Mouse (Mus musculus) ES-CJ7 (cell line): ENCODE measurements around the gene Sipa1l2.
A peak's percentile ranks its signal among the peaks of the same experiment; 100 is the strongest.

Experiments used
- DNase-seq: peaks from one replicate; pipeline ENCODE4 v3.0.0; 2011; ENCODE audit warnings: low read depth, low spot score

The Sipa1l2 gene

GRCm38 (mm10) chr8:125465156-125465821 is 104.3 kb downstream of the Sipa1l2 start:
- DNase-seq: no peak

GRCm38 (mm10) chr8:125462901-125463300 is 106.7 kb downstream of the Sipa1l2 start:
- no peak for DNase-seq

DNA sequence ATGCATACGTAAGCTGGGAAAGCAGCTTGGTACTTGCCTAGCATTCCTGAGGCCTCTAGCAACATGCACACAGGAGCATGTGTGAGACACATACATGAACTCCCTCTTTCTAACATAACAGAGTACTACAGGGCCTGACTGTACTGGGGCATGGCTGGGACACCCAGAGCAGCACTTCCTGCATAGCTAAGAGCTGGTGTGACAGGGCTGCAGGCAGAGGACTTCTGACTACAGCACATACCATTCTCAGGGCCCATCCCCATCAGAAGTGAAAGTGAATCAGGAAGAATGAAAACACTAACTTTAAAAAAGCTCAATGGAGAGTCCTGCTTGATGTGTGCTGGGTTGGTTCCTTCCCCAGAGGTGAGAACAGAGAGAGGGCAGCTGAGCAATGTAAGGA is 108.1 kb downstream of the Sipa1l2 start:
- DNase-seq: peak; percentile 24

- peak; percentile 95 for DNase-seq
These were observed 109.0 kb downstream of the Sipa1l2 start for GRCm38 (mm10) chr8:125460602-125461001.

GRCm38 (mm10) chr8:125449048-125449447 is 120.6 kb downstream of the Sipa1l2 start:
- DNase-seq: no peak

GRCm38 (mm10) chr8:125447543-125447942 is 122.1 kb downstream of the Sipa1l2 start:
- no peak for DNase-seq

DNA sequence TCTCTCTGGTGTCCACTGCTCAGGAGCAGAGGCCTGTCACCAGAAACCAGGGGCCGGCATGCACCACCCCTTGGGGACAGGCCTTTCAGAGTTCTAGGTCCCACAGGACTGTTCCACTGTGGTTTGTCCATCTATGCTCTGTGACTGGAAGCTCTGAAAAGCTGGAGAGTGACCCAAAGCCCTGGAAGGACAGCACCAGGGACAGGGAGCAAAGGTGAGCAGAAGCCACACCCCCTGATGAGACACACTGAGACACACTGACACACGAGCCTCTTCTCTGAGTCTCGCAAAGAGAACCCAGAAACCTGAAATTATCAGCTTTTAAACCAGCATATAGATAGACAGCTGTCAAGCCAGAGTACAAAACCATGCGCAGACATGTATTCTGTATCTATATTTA is 123.4 kb downstream of the Sipa1l2 start:
- DNase-seq: no peak

- no peak for DNase-seq
These were observed 124.4 kb downstream of the Sipa1l2 start for GRCm38 (mm10) chr8:125445225-125445609.

- DNase-seq: no peak
These were observed 125.0 kb downstream of the Sipa1l2 start for GRCm38 (mm10) chr8:125444457-125445224.

DNA sequence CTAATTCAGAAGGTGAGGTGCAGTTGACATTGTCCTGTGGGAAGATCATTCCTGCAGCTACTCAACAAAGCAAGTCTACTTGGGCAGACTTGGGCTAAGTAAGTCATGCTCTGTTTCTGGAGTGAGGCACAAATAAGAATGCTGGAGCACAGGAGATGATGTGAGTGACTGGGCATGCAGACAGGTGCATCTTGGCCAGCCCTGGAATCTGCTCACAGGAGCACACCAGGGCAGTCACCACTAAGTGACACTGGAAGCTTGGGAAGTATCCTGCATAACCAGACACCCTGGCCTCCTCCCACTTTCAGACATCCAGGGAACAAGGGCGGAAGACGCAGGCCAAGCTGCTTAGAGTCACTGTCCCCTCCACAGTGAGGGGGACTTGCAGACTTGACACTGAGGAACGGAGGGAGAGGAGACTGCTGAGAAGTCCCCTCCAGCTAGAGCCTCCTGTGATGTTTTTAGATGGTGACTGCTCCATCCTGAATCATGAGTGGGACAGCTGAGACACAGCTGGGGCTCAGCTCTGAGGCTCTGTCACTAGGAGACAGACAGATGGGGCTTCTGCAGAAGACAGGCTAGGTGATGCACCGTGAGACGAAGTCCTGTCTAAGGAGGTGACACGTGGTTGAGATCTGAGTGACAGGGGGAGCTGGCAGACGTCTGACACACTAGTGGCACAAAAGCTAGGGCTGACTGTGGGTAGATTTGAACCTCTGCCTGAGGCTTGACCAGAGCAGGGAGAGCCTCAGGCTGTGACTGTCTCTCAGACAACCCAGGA is 134.1 kb downstream of the Sipa1l2 start:
- DNase-seq: no peak

- DNase-seq: no peak
These were observed 135.5 kb downstream of the Sipa1l2 start for GRCm38 (mm10) chr8:125434151-125434550.

DNA sequence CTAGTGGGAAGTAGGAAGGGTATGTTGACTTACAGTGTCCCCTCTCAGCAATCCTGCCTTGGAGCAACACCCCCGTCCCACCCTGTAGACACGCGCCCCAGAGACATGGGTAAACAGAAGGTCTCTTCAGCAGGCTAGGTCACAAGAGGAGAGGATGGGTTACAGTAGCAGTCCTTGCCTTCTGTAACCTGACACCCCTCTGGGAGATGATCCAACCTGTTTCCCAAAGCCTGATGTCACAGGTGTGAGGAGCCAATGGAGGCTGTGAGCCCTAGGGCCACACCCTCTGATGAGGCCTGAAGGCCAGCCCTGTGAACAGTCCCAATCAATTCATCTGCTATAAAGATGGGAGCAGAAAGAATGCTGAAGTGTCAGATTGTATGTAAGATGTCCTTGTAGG is 138.3 kb downstream of the Sipa1l2 start:
- peak; percentile 48 for DNase-seq

GRCm38 (mm10) chr8:125430796-125431195 is 138.8 kb downstream of the Sipa1l2 start:
- no peak for DNase-seq

- no peak for DNase-seq
These were observed 140.5 kb downstream of the Sipa1l2 start for GRCm38 (mm10) chr8:125428979-125429690.

DNA sequence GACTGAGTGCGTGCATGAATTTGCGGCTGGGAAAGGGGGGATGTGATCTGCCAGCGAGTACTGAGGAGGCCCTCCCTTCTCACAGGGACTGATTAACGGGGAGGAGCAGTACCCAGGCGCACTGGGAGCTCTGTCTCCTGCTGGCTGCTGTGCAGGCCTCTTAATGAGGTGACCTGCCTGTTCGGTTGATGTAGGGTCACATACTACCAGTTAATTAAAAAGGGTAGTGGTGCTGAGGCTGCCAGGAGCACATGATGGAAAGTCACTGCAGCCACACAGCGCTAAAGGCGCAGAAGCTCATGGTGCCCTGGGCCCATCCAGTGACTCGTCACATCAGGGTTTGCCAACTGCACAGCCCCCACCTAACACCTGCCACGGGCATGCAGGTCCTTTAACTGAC is 145.7 kb downstream of the Sipa1l2 start:
- no peak for DNase-seq

DNA sequence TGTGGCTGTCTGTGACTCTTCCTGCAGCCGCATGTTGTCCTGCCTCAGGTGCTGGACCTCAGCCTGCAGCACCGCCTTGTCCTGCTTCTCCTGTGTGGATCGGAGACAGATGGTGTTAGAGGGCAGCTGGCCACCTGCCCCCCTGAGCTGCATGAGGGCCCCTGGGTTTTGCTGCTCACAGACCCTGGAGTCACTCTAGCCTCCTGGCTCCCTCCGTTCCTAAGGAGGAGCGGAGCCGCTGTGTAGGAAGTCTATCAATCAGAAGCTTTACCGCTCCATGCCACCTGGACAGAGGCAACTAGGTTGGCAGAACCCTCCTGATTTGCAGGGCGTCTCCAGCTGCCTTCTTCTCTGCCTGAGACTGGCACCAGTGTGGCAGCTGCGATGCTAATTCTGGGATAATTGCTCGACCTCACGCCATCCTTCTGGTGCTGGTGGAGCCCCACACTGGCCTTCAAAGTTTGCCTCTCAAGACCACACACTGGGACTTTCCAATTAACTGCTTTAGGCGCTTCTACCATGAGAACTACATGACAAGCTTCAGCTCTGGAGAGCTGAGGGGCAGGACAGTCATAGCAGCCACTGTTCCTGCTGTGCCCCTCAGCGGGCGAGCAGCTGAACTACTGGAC is 150.3 kb downstream of the Sipa1l2 start:
- no peak for DNase-seq

GRCm38 (mm10) chr8:125416146-125416545 is 153.5 kb downstream of the Sipa1l2 start:
- no peak for DNase-seq

- no peak for DNase-seq
These were observed 155.0 kb downstream of the Sipa1l2 start for GRCm38 (mm10) chr8:125414651-125415050.

DNA sequence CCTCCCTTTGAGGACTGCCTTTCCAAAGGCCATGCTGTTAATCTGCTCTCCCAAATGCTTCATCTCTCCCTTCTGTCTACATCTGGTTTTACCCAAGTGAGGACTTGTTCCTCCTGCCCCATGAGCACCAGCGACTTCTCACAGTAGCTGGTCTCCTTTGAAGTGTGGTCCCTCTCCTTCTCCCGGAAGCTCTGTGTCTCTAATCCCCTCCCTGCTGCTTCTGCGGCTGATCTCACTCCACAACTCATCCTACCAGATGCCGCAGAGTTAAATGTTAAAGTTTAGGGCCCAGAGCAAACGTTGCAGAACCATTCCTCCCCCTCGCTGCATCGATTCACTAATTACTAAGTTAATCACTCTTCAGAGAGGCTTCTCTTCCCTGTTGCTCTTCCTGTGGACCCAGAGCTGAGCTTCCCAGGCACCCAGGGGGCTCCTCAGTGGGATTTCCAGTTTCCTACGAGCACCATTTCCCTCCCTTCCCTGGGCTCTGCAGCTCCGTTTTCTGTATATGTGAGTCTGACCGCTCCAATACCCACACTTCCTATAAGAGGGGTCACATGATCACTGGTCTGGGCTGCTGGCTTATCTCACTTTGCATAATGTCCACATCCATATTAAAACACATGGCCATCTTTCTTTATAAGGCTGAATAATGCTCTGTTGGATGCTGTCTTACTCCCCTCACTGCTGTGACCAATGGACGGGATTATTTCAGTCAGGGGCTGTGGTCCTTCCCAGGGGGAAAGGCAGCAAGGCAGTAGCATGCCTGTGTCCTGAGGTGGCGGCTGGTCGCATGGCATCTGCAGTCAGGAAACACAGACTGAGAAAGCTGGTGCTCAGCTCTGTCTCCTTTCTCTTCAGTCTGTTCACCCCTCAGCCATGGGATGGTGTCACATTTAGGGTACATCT is 156.4 kb downstream of the Sipa1l2 start:
- DNase-seq: no peak

DNA sequence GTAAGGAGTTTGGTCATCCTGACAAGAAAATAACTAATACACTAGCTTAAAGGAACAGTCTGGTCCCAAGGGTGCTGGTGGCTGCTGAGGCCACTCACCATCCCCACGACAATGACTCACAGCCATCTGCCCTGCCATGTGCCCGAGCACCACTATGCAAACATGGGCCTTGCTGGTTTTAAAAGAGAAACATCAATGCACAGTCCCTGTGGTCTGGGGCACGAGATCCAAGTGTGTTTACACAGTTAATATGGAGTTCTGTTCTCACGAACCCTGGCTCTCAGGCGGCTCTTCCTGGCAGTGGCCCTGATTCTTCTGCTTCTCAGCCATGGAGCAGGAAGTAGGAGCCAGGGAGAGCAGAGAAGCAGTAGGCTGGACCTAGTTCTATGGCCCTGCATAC is 159.0 kb downstream of the Sipa1l2 start:
- no peak for DNase-seq
